Mouse (Mus musculus) lung, postnatal 14 days (tissue): Measurements from ENCODE around the gene Nufip2.

Experiments
- DNase-seq: peaks from one replicate; pipeline ENCODE4 v3.0.0; 2021

Nufip2 gene

DNA sequence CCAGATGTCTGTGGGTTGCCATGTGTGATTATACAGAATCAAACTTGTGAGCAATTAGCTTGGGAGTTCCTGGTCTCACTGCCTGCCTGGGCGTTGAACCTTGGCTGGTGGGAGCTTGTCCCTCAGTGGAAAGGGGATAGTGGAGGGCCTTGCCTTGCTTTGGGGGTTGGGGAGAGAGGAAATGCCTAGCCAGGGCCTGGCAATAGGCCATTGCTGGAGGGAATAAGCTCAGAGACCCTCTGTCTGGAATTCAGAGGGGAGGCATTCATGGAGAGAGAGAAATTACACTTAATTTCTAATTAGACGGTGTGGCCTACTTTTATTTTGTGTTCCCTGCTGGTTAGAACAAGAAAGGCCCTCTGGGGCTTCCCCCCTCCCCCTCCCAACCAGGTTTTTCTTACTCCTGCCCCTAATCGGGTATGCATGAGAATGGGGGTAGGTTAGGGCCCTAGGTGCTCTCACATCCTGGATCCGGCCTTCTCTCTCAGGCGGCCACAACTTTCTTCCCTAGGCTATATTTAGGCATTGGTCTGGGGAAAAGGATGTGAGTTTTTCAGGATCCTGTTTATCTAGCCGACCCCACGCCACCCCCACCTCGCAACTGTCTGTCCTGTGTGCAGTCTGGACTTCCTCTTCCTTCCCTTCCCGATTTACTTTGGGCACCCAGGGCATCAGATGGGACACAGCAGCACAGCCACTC is 89.9 kb downstream of the Nufip2 start:
- peak; percentile 55 for DNase-seq

DNA sequence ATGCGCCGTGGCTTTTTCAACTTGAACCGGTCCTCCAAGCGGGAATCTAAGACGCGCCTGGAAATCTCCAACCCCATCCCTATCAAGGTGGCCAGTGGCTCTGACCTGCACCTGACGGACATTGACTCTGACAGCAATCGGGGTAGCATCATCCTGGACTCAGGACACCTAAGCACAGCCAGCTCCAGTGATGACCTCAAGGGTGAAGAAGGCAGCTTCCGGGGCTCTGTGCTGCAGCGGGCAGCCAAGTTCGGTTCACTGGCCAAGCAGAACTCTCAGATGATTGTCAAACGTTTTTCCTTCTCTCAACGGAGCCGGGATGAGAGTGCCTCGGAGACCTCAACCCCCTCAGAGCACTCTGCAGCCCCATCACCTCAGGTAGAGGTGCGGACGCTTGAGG is 91.5 kb downstream of the Nufip2 start:
- no peak for DNase-seq

DNA sequence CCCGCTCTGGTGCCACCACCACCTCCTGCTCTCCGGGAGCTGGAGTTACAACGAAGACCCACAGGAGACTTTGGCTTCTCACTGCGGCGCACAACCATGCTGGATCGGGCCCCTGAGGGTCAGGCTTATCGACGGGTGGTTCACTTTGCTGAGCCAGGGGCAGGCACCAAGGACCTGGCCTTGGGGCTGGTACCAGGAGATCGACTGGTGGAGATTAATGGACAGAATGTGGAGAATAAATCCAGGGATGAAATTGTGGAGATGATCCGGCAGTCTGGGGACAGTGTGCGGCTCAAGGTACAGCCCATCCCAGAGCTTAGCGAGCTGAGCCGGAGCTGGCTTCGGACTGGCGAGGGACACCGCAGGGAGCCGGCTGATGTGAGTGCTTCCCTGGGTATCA is 92.0 kb downstream of the Nufip2 start:
- no peak for DNase-seq

DNA sequence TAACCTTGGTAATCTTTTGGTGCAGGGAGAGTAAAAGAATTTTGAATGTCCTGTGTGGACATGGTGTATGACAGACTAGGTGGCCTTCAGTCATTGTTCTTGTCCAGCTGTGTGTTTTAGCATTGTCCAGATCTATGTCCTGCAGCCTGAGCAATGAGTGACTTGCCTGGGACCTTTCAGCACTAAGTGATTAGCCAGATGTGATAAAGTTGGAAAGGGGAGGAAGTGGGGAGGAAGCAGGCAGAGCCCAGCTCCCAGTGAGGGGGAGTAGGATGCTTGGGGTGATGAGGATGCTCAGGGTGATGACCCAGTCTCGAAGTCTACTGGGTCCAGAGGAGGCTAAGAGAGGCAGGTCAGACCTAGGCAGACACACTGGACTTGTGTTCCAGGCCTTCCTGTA is 93.3 kb downstream of the Nufip2 start:
- DNase-seq: no peak

DNA sequence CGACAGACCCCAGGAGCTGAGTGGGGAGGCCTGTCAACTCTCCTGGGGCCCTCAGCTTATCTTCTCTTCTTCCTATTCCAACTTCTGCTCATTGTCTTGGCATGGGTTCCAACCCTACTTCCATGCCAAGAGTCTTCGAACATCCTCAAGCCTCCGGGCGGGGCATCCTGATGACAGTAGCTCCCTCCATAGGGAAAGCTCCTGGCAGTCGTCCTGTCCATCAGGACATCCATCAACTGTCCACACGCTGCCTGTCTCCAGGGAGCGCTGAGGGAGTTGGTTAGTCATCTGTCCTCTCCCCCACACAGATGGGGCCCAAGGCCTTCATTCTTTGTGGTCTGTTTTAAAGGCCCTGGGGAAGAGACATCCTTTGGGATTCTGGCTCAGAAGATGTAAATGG is 95.1 kb downstream of the Nufip2 start:
- peak; percentile 66 for DNase-seq

DNA sequence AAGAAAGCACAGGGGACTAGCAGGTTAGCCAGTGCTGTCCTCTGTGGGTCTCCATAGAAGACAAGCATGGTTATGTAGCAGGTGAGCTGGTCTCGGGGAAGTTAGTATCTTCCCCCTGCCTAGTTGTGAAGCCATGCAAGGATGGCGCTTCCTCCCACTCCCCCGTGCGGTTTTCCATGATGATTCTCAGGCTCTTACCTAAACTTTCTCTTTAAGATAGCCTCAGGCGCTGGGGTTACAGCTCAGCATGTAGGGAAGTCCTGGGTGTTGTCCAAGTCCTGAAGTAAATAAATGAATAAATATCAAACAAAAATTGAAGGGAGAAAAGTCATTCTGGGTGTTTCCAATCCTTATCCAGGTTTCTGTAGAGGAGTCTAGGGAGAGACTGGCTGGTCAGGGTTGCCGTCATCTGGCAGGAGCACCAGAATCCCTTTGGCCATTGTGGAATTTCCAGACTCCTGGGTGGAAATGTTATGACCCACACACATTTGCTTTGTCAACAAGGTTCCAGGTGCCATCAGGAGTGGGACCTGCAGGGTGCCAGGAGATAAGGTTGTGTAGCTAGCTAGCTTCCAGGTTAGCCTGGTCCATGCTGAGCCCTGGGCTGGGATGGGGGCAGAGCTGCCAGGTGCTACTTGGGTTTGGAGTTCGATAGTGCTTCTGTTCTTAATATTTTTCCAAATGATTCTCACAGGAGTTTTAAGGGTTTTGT is 96.3 kb downstream of the Nufip2 start:
- DNase-seq: no peak

DNA sequence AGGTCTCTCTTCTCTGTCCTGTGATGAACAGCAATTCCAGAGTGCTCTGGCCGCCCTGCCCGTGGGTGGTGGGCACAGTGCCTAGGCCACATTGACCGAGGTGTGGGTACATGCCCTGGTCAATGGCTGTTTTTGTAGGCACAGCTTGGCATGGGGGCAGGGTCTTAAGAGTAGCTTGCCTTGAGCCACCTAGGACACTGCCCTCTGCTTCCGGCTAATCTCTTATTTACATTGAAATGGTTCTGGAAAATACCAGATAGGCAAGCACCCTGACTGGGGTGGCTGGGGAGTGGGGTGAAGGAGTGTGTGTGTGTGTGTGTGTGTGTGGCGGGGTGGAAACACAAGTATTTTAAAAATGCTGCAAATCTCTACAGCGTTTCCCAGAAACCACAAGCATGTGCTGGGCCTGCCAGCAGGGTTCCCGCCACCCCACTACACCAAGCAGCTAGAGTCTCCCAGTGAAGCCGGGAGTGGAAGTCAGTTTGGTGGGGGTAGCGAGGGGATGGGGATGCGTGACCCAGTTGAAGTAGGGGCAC is 97.3 kb downstream of the Nufip2 start:
- peak; percentile 37 for DNase-seq

DNA sequence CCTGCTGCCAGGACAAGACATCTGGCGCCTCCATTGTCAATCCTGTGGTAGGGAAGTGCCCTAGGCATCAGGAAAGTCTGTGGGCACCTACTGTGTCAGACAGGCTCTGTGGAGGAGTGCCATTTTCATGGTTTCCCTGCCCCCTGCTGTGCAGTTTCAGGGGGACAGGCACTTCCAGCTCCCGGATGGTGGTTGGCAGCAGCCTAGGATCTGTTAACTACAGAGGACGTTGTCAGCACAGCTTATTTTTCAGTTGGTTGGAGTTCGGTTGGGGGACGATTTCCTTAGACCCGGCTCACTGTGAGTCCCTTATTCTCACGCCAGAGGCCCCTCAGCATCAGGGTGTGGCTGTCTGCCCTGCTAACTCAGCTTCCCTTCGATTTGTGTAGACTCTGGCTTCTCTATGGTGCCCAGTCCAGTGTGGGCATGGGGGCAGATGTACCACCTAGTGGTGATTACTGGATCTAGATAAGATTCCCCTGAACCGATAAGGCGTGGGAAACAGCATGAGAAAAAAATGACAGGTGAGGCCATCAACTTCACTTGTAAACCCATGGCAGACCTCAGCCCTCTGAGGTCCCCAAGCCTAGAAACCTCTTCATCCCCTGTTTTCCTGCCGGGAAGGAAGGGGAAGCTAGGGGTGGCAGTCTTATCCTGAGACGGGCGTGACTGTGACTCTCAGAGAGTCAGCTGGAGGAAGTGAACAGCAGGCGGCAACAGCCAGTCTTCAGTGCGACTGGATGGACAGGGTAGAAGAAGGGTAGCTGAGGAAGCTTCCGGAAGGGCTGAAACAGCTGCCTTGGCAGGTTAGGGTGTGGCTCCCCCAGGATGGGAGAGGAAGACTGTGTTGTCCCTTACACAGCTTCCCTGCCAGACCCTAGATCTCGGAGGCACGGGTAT is 98.0 kb downstream of the Nufip2 start:
- DNase-seq: peak; percentile 57

DNA sequence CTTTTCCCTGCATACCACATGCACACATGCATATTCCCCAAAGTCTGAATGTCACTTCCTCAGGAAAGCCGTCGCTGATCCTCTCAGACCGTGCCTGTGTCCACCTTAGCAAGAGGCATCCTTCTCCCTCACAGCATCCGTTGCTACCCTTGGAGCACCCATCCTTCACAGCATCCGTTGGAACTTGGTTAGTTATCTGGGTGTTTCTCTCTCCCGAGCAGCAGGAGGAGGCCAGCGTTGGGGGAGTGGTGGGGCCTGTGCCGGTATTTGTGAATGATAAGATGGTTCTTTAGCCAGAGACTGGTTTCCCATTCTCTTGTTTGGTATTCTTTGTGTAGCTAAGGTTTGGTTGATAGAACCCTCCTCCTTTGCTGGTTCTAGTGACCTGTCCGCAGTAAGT is 98.9 kb downstream of the Nufip2 start:
- no peak for DNase-seq

DNA sequence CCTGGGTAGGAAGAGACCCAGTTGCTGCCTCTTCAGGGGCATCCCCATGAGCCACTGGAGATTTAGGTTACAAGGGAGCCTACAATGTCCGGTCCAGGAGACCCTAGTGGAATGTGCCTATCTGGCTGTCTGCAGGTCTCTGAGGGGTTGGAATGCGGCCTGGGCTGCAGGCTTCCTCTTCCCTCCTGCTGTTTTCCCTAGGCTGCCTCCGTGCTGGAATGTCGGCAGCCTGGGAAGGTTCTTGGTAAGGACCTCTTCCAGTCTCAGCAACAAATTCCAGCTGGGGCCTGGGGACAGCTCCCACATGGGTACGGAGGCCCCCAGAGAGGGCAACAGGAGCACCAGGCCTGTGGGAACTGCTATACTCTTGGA is 99.4 kb downstream of the Nufip2 start:
- no peak for DNase-seq

DNA sequence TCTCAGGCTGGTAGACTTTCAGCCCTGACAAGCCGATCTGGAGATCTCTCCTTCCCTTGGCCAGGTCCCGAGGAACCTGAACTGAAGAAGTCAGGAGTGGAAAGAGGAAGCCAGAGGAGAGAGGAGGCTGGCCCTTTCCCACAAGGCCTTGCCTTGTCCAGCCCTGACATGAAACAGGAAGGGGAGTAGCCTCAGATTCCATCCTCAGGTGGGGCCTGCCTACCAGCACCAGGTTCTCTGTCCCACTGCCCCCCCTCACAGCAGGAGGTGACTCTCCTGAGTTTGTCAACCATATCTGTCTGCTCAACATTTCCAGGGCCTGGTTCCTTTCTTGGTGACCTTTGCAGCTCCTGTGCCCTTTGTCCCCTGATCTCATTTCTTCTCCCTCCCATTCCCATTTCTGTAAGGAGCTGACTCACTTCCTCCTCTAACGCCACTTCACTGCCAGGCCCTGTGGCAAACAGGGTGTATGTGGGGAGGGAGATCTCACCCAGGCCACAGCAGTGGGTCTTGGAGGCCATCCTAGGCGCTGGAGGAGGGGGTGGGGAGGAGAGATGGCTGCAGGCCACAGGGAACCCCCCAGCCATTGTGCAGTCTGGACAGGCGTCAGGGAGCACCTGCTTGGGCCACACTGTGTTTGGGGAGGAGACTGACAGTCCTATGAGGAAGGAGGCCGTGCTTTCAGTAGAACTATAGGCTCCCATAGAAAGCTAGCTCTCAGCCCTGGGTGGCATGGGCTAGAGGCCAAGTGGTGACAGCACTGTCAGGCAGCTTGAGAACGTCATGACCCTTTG is 100.0 kb downstream of the Nufip2 start:
- peak; percentile 52 for DNase-seq

DNA sequence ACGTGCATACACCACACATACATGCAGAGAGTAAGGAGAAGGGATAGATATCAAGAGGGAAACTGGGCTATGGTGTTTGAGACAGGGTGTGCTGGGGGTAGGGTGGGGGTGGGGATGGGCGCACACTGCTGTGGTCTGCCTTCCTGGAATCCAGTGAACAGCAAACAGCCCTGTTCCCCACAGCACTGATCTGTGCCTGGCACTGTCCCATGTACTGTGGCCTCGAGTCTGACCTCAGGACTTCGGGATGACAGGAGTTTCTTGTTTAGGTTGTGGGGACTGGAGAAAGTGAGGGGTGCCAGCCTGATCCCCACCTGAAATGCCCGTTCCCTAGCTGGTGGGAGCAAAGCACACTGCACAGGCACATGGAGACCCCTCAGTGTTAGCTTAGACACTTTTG is 101.8 kb downstream of the Nufip2 start, which contains the start of gene Gm10277:
TSS of gene Gm10277 (minus strand) at position 41 of the 400 bp plus-strand sequence.
- no peak for DNase-seq

DNA sequence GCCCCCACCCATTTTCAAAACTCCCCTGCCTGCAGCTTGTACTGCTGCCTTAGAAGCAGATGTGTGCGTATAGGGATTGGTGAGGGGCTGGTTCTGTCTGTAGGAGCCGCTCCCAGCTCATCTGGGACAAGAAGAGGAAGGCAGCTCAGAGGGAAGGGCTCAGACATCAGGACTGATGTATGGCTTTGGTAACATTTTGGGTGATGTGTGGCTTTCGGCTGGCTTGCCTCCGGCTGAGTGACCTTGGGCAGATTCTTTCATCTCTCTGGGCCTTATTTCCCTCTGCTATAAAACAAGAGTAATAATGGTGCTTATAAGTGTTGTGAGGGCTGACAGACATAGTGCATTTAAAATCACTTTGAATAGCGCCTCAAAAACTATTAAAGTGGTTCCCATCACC is 103.6 kb downstream of the Nufip2 start:
- no peak for DNase-seq

DNA sequence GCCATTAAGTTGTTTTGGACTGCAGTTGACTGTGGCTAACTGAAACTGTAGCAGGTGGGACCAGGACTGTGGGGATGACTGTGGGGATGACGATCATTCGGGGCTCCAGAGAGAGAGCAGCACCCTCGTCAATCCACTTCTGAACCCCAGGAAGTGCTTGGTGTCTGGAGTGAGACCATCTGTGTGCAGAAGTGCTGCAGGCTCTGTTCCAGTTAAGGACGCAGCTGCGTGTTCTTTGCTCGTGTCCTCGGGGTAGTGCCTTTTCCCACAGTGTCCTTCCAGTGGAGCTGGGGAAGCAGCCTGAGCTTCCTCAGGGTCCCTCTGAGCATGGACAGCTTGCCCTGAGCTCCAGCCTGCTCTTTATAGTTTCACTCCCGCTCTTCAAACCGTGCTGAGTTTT is 104.3 kb downstream of the Nufip2 start:
- no peak for DNase-seq

DNA sequence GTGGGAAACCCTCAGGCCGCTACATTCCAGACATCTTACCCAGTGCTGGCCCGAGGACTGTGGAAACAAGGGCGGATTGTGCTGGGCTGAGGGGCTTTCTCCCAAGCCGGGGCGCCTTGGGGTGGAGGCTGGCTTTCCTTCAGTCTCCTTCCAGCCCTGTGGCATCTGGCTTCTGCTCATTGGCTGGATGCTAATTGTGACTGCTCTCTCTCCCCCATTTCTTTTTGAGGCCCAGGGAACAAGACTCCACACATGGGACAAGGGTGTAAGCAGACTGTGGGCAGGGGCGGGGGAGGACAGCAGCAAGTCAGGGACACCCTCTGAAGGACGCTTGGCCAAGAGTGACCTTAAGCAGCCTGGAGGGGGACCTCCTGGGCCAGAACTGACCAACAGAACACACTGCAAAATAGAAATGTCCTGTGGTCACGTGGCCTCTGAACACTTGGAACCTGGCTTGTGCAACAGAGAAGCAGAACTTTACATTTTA is 105.3 kb downstream of the Nufip2 start:
- DNase-seq: no peak
